Mouse (Mus musculus) T-cell, adult 2 months (primary cell): ENCODE results near the gene Ppp2r2c.

Experiments used
- DNase-seq: peaks from one replicate; pipeline ENCODE4 v3.0.0; 2022; ENCODE audit warnings: low spot score

Gene Ppp2r2c

GRCm38 (mm10) chr5:36897999-36898398 lies 29.7 kb downstream of the Ppp2r2c start:
- no peak for DNase-seq

- no peak for DNase-seq
These were observed 30.2 kb downstream of the Ppp2r2c start for GRCm38 (mm10) chr5:36898415-36899109.

GRCm38 (mm10) chr5:36899392-36899791 lies 31.1 kb downstream of the Ppp2r2c start:
- no peak for DNase-seq

DNA sequence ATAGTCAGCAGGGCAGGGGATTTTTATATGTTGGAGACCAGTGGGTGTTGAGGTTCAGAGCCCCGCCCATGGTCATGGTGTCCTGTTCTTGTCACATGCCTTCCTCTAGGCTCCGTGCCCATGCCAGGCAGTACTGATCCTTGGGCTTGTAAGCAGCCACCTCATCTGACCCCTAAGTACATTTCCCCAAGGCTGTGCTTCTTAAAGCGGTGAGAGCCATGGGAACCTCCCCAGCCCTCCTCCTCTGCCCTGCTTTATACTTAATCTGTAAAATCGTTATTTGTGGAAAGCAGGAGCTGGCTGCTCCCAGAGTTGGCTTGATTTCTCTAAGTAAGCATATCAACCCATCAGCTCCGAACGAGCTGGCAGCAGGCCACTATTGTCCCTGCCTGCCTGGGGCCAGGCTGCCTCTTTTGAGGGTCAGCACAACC lies 31.9 kb downstream of the Ppp2r2c start:
- no peak for DNase-seq

DNA sequence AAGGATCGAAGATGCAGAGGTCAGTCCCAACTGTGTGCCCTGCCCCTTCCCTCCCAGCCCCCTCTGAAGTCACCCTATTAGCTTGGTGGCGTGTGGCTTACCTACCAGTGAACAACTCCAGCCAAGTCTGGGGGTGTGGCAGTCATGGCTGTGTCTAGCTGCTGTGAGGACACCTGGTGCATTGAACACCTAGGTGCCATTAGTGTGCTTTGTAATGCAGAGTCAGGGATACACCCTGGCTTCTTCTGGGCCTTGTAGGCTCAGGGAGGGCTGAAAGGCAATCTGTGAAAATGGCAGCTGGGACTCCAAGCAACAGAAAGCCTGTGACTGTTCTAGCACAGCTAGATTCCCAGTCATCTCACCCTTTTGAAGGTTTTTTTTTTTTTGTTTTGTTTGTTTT lies 34.5 kb downstream of the Ppp2r2c start:
- DNase-seq, result no peak

DNA sequence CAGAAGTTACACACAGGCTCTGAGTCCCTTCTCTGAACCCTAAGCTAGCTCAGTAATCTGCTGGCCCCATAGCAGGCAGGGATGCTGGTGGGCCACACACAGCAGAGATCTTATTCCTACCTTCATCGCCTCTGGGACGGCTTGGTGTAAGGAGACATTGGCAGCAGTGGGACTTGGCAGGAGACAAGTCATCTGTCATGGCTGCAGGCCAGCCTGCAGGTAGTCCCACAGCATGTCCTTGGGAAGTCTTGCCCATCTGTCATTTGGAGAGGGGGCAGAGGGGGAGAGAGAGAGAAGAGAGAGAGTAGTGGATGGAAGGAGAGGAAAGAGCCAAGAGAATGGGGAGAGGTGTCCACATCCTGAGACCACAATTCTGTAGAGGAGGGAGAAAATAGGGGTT lies 35.8 kb downstream of the Ppp2r2c start:
- DNase-seq, result no peak

DNA sequence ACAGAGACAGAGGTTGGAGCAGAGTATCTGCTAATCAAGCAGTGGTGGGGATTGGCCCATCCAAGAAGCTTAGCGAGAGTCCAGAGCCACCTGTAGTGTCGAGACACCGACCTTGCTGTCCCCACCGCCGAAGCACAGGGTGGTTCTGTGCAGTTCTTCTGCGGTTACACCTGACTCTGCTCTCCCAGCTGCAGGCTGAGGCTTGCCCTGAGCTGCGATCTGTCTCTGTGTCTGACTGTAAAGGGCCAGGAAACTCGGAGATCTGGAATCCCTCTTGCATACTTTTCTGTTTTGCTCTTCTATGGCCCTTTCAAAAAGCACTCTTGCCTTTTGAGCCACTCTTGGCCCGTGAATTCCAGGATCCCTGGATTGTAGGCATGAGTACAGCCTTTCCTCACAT lies 36.4 kb downstream of the Ppp2r2c start:
- DNase-seq, result no peak

GRCm38 (mm10) chr5:36905216-36905615 lies 36.9 kb downstream of the Ppp2r2c start:
- no peak for DNase-seq

DNA sequence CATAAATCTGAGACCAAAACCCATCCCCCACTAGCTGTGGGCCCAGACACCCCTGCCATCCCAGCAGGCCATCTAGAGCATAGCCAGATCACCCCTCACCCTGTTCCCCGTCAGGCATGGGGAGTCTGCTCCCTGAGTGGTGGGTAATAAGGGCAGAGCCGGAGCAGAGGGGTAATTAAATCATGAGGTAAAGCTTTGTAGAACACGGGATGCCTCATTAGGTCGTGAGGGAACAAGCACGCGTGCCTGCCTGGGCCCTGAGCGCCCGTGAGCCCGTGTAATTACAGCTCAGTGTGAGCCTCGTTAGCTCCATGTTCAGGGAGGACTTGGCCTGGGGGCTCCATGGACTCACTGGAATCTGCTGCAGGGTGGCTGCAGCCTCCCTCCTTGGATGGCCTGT lies 39.4 kb downstream of the Ppp2r2c start:
- DNase-seq, result no peak

GRCm38 (mm10) chr5:36909545-36909944 lies 41.2 kb downstream of the Ppp2r2c start:
- DNase-seq, result no peak

GRCm38 (mm10) chr5:36910980-36911379 lies 42.7 kb downstream of the Ppp2r2c start:
- no peak for DNase-seq

DNA sequence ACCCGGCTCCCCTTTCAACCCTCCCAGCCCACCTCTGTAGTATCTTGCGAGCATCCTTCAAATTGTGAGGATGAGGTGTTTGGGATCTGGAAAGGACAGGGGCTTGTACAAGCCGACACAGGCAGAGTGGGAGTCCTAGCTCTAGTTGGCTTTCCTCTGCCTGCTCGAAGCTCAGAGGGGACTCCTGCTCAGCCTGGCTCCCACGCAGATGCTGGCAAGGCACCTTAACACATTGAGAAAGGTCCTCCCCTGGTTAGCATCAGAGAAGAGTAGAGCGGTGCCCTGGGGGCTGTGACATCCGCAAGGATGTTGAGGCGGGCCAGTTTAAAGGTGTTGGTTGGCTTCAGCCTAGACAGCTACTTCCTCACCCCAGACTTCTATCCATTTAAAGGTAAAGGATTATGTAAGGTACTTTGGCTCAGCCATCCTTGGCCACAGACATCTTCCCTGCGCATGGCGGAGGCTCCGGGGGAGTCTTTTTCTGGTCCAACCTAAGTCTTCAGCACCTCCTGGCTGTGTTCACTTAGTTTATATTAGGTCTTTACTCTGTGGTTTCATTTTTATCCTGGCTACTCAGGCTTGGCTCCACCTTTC lies 43.5 kb downstream of the Ppp2r2c start:
- no peak for DNase-seq

GRCm38 (mm10) chr5:36912602-36913310 lies 44.4 kb downstream of the Ppp2r2c start:
- DNase-seq, result no peak

DNA sequence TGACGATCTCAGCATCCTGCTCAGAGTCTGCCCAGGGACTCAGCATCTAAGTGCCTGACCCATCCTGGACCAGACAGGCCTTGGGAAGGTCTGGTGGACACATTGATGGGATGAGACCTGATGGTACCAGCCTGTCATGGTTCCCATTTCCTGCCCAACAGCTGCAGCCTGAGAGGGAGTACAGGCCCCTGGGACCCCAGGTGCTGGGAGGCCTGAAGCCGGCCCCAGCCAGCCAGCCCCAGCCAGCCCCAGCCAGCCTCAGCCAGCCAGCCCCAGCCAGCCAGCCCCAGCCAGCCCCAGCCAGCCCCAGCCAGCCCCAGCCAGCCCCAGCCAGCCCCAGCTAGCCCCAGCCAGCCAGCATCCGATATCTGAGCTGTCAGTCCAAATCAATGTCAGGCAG lies 46.9 kb downstream of the Ppp2r2c start:
- no peak for DNase-seq

GRCm38 (mm10) chr5:36916581-36916980 lies 48.3 kb downstream of the Ppp2r2c start:
- no peak for DNase-seq

DNA sequence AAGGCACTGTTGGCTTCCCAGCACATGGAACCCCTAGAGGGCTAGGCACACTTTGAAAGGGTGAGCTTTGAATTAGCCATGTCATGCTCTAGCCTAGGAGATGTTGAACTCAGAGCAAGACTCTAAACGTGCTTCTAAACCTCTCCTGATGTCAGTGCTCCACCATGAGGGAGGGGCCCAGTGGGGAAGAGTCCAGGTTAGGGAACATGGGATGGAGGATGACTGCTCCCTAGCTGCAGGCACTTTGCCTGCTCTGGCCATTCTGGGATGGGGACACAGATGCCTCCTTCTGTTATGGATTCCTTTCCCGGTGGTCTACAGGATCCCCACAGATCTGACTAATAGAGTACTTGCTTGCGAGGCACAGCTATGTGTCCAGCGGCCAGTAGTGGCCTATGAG lies 48.9 kb downstream of the Ppp2r2c start:
- DNase-seq, result no peak

DNA sequence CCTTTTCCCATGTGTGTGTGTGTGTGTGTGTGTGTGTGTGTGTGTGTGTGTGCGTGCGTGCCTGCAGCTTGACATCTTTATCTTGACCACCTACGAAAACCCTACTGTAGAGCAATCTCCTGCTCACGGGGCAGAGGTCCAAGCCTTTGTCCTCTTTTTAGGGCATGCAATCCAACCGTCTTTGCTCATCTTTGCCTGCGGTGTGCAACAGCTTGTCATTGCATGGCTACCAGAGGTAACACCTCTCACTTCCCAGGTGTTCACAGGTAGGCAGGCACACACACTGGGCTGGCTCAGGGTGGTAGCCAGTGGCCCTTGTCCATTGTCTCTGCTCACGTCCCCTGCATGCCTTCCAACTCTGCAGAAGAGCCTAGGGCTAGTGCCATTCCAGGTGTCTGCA lies 49.7 kb downstream of the Ppp2r2c start:
- no peak for DNase-seq

DNA sequence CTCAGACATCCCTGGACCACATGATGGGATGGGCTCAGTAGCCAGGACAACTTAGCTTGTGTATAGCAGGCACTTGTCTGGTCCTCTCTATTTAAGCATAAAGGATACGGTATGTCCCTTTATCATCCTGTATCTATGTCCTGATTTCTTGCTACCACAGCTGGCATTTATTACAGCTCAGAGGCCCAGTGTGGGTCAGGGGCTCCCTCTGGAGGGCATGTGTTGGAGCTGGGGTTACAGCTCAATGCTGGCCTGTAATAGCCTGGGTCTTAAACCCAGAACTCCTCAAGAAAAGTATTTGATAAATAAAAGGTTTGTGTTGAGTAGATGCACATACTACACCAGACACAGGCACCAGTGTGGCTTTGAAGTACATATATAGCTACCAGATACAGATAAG lies 51.8 kb downstream of the Ppp2r2c start:
- no peak for DNase-seq

GRCm38 (mm10) chr5:36921871-36922270 lies 53.6 kb downstream of the Ppp2r2c start:
- no peak for DNase-seq

- DNase-seq, result no peak
These were observed 54.5 kb downstream of the Ppp2r2c start for GRCm38 (mm10) chr5:36922811-36923210.

DNA sequence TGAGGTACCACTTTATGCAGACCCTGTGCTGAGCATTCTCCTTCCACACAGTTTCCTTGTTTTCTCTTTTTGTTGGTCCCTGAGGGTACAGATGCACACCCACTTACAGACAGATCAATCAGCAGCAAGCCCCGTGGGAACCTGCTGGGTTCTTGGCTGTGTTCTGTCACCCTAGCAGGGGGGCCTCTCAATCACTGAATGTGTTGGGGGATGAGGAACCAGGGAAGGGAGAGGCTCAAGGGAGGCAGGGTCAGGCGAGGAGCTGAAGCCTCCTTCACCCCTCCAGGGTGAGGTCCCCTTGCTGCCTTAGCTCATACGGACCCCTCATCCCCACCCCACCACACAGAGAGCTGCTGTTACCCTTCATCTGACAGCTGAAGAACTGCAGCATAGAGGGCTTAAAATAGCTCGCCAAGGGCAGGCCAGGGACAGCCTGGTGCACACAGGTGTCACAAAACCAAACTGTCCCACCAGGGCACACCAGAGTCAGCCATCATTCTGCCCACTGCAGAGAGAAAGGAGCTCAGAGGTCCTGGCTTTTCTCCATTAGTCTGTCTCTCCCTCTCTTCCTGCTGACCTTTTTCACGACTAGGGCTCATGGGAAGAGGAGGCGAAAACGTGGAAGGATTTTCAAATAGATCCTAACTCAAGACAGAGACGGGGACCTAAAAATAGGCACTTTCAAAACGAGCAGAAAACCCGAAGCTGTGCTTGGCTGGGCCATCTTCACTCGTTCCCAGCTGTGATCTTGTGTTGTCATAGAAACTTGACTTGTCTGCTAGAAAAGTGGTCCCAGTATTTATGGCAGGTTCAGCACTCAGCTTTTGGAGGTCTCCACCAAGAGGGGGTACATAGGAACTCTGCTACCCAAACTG lies 55.8 kb downstream of the Ppp2r2c start:
- no peak for DNase-seq

DNA sequence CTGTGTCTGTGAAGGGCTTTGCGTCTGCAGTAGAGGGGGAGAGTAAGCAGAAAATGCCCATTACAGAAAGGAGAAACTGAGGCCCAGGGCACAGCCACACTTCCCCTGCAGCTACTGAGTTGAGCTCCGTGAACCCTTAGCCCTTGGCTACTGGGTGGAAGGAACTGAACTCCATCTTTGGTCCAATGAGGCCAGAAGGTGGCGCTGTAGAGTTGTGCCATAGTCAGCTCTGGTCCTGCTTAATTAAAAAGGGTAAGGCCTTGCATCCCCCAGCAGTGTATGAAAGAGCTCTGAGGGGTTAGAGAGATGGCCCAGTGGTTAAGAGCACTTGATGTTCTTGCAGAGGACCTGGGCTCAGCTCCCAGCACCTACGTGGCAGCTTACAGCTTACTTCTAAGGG lies 60.4 kb downstream of the Ppp2r2c start:
- DNase-seq, result no peak
